Mouse (Mus musculus) gonadal fat pad, adult 2 months (tissue): ENCODE data around the gene Acad10. TPM values are rescaled to one million over a fixed set of nuclear protein-coding genes. Genes with fewer than 3 reads are reported as not detected.

Experiments used
- DNase-seq: peaks from one replicate; pipeline ENCODE4 v3.0.0-alpha.2; 2012; ENCODE audit warnings: low read depth
- polyA plus RNA-seq: library from polyadenylated mRNA; depleted of rRNA; stranded (reverse); fragments of >200 nt; gene quantifications from 2 replicates; pipeline ENCODE4 v1.2.3, GENCODE M21; 2012

Acad10 gene
- polyA plus RNA-seq, 1 experiment, result 13.4 TPM

GRCm38 (mm10) chr5:121597332-121597731 is 63.0 kb downstream of the Acad10 start:
- no peak for DNase-seq

GRCm38 (mm10) chr5:121596226-121596625 is 64.1 kb downstream of the Acad10 start:
- DNase-seq, result no peak

GRCm38 (mm10) chr5:121595758-121596157 is 64.6 kb downstream of the Acad10 start:
- DNase-seq, result no peak

GRCm38 (mm10) chr5:121594714-121595313 is 65.5 kb downstream of the Acad10 start:
- no peak for DNase-seq

DNA sequence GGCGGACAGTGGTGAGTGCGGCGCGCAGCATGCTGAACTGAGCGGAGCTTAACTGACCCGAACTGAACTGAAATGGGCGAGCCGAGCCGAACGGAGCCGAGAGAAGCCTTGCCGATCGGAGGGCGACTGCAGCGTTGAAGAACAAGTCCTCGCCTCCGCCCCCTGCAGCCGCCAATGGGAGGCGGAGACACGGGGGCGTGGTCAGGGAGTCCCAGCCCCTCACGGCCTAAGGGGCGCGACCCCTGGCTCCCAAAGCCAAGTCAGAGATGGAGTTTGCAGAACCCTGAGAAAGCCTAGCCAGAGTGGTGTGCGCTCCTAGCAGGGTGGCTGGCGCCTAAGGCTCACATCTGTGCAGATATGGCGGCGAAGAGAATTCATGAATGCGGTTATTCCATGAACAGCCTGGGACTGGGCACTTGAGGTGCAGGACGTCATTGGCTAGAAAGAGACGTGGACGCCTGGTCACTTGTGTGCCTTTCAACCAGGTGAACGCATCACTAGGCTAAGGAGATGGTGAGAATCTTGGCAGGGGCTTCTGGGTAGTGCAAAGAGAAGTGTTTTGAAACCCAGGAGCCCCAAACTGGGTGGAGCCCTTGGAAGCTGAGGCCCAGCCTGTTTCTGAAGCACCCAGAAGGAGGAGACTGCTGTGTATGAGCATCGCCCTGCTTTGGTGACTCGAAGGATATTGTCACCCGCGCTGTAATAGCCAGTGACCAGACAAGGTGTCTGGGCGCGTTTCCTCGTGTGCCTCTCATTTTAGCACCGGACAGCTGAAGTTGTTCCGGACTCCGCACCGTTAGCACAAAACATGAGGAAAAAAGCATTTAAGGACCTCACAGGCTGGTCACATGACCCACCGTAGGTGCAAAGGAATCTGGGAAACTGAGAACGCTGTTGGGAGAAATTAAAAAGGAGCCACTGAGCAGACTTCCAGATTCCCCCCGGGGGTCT is 66.6 kb downstream of the Acad10 start, which contains the start of gene Aldh2:
Gene Aldh2, minus strand, starts transcription at position 374 of the 951 bp plus-strand sequence.
- no peak for DNase-seq

- DNase-seq, result no peak
Observed at GRCm38 (mm10) chr5:121592816-121593407, 67.4 kb downstream of the Acad10 start.

DNA sequence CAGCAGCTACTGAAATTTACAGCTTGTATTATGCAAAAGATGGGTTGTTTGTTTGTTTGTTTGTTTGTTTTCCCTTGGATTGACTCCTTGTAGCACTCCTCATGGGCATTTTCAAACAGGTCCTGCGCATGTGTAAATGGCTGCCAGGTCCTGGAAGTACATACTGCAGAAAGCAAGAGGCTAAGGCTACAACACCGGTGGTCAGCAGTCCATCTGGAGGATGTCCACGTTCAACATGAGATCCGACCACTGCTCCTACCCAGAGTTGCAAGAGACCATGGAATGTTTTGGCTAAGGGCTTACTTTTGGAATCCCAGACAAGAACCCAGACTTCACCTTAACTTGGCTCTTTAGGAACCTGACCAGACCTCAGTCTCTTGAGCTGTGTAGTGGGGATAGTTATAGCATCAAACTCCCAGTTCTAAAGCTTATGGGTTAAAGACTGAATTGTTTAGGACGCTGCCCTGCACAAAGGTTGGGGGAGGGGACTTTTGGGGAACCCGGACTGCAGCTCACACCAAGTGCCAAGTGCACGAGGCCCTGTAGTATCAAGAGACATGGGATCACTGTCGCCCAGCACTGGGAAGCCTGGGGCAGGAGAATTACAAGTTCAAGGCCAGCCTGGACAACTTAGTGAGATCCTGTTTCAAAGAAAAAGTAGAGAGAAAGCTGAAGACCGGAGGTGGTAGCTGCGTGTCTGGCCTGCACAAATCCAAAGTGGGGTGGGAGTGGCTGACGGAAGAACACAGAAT is 68.1 kb downstream of the Acad10 start:
- no peak for DNase-seq

- peak; percentile 97 for DNase-seq
Observed at GRCm38 (mm10) chr5:121591417-121592063, 68.8 kb downstream of the Acad10 start.

DNA sequence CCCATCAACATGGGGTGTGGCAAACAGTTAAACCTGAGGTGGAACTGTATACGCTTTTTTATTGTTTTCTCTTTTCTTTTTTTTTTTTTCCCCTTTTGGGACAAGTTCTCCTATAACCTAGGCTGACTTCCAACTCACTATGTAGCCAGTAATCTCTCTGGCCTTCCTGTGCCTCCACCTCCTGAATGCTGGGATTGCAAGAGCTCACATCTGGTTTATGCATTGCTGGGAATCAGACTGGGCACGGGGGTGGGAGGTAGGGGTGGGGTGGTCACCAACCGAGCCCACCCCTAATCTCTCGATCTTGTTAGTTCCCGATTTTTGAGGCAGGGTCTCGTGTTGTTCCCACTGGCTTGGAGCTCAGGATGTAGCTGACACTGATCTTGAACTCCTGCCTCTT is 70.4 kb downstream of the Acad10 start:
- DNase-seq, result no peak

- DNase-seq, result no peak
Observed at GRCm38 (mm10) chr5:121586400-121587039, 73.8 kb downstream of the Acad10 start.

- no peak for DNase-seq
Observed at GRCm38 (mm10) chr5:121585699-121586098, 74.6 kb downstream of the Acad10 start.

GRCm38 (mm10) chr5:121585005-121585404 is 75.3 kb downstream of the Acad10 start:
- DNase-seq, result no peak

DNA sequence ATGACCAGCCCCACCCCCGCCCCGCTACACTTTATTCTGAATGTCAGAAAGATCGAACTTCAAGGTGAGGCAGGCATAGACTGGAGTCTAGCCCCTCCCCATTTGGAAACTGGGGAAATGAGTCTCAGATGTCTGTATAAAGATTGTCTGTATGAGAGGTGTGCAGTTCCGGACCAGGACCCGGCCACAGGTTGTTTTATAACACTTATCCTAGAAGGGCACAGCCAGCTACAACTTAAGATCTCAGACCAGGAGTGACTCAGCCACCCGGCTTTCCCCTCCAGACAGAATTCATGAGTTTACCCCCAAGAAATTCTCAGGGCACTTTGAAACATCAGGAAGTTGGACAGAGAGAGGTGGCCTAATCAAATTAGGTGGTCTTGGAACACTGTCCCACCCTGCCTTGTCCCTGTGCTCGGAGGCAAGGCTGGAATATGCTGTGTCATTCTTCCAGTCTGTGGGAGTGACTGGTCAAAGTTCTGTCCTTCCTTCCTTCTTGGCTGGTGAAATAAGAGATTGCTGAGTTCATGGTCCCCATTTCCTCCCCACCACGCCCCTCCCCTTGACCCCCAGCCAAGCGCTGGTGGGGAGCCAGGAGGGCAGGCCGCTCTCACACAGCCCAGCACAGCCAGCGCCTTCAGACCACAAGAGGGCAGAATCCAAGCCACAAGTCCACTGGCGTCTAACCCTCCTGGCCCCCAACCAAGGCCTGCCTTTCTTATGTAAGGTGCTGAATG is 76.4 kb downstream of the Acad10 start:
- peak; percentile 77 for DNase-seq

- DNase-seq, result no peak
Observed at GRCm38 (mm10) chr5:121581945-121582344, 78.4 kb downstream of the Acad10 start.

DNA sequence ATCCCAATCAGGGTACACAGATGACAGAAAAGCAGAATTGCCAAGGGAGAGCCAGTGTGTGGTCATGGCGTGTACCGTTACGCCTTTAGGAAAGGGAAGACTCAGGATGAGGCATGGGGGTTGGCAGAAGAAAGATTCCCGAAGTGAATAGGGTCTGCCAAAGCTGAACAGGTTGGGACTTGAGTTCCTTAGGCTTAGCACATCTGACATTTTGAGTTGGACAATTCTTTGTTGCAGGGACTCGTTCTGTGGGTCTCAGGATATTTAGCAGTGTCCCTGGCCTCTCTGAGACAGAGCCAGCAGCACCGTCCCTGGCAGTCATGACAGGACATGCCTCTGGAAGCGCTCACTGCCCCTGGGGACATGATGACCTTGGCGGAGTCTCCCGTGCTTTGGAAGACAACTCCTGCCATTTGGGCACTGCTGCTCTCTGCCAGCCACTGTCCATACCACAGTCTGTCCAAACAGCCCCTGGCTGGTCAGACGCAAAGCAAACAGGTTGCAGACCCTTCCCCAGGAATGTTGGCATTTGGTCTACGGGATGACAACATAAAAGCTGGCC is 83.3 kb downstream of the Acad10 start:
- peak; percentile 87 for DNase-seq

DNA sequence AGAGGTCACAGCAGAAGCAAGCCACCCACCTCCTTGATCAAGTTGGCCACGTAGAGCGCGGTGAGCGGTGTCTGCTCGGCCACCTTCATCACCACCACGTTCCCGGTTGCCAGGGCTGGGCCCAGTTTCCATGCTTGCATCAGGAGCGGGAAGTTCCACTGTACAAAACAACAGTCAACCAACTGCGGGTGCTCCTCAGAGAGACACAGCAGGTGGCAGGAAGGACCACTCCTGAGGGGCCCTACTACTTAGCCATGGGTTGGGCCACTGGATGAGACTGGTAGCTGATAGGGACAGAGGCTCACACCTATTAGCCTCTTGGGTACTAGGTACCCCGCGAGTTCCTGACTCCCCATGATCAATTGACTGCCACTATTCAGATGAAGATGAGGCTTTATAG is 84.4 kb downstream of the Acad10 start:
- no peak for DNase-seq

DNA sequence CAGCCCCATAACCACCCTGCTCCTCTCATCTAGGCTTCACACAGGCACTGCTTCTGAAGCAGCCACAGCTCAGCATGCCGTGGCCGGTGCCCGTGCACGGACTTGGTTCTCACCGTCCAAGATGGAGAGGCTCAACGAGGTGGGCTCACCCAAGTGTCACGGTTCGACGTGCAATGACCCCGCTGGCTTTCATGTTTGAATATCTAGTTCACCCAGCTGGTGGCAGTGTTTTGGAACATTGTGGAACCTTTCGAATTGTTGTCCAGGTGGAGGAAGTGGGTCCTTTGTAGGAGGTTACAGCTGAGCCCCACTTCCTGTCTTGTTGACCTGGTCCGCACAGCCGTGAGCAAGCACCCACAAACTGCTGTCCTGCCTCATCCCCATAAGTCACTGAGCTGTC is 86.2 kb downstream of the Acad10 start:
- DNase-seq, result no peak
